Mouse (Mus musculus): Measurements from ENCODE around the gene Cops3. TPM values are rescaled to one million over a fixed set of nuclear protein-coding genes. Genes with fewer than 3 reads are reported as not detected.
A peak's percentile ranks its signal among the peaks of the same experiment; 100 is the strongest.
"Not testable (repeated sequence)": the region's sequence is repeated elsewhere in the genome, so short reads cannot be mapped to it uniquely, and the experiment has no call there.

Cops3 gene
- polyA plus RNA-seq, 1 experiment from 2014 or later, result 210 TPM

DNA sequence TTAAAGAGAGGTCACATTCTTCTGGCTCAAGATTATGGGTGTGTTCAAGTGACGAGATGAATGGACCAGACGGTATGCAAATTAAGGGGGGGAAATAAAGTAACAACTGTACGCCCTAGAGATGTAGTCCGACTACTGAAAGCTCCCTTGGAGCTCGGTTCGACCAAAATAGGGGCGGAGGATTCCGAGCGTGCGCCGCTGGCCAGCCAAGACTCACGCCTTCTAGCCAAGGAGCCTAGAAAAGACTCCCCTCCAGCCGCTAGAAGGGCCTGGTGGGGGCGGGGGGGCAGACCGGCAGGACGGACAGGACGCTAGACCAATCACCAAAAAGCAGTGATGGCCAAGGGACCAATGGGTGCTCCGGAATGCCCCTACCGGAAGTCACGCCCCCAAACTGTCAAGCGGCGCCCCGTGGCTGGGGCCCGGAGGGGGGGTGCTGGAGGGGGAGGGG lies 605 bp downstream of the Cops3 start, which contains the start of gene Nt5m:
TSS of gene Nt5m (plus strand) at position 440 of the 451 bp plus-strand sequence.
- Histone ChIP-seq H3K4me1 (peaks cover 20% of the 10 kb centered on the region), H3K27me3 (ENCODE audit: insufficient read depth, poor library complexity, severe bottlenecking) (no peaks in the 10 kb centered on the region), H3K36me3 (peaks cover 31% of the 10 kb centered on the region), H3K4me3 (peak within 1 kb of the TSS; percentile 98), H3K27ac (peak within 1 kb of the TSS; percentile 99), H3K9me3 (no peaks in the 10 kb centered on the region)
- 0% methylated on average over 24 of the region's 24 CpGs for WGBS
- DNase-seq (ENCODE audit: low spot score), result peak; percentile 97

DNA sequence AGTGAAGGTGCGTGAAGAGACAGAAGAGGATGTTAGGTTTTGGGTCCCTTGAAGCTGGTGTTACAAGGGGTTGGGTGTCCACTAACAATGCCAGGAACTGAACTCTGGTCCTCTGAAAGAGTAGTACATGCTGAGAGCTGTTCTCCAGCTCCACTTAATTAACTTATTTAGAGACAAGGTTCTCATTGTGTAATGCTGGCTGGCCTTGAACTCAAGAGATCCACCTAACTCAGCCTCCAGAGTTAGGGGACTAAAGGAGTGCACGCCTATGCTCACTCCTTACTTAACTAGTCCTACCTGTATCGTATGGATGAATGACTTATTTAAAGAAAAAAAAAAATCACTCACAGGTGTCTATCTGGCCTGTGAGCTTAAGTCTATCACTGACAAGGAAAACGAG lies 1.2 kb downstream of the Cops3 start:
- H3K4me1 ChIP-seq, result peaks cover 20% of the 10 kb centered on the region
- no peaks in the 10 kb centered on the region for H3K27me3 ChIP-seq (ENCODE audit: insufficient read depth, poor library complexity, severe bottlenecking)
- DNase-seq (ENCODE audit: low spot score), result no peak
- WGBS, result 65% methylated on average over 4 of the region's 4 CpGs
- peak overlapping the region; percentile 98 for H3K4me3 ChIP-seq
- no peak overlapping the region; the same call in 1 of the 2 replicates for H3K27ac ChIP-seq
- no peaks in the 10 kb centered on the region for H3K9me3 ChIP-seq
- peaks cover 37% of the 10 kb centered on the region for H3K36me3 ChIP-seq

DNA sequence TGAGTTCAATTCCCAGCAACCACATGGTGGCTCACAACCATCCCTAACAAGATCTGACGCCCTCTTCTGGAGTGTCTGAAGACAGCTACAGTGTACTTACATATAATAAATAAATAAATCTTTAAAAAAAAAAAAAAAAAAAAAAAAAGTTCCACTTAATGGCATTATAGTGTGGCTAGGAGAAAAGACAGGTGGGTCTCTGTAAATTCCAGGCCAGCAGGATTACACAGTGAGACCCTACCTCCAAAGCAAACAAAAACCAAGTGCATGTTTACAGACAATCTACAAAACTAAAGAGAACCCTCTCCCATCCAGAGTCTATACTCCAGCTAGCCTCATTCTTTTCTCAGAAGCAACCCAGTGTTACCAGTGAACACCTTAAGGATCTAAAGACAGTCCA lies 1.8 kb downstream of the Cops3 start:
- peaks cover 43% of the 10 kb centered on the region for H3K36me3 ChIP-seq

DNA sequence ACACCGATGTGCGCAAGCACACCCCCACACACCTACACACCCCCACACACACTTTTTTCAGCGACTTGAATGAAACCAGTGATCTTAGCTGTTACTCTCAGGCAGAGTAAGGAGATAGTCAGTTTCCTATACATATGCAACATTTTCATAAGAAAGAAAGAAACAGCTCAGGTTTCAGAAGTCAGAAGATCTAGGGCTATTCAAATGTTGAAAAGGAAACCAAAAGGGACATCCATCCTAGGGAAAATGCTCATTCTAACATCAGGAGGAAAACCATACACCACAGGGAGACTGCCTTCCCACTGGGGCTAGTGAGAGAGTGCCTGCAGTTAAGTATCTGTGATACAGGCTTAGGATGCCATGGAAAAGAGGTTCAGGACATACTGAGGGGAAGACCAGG lies 18.0 kb downstream of the Cops3 start:
- DNase-seq (ENCODE audit: low spot score), result no peak
- Histone ChIP-seq H3K27me3 (ENCODE audit: insufficient read depth, poor library complexity, severe bottlenecking) (no peaks in the 10 kb centered on the region), H3K4me1 (no peaks in the 10 kb centered on the region), H3K36me3 (peaks cover 100% of the 10 kb centered on the region), H3K9me3 (no peaks in the 10 kb centered on the region), H3K4me3 (no peak overlapping the region), H3K27ac (no peak overlapping the region)
- WGBS, result 83% methylated on average over 3 of the region's 3 CpGs

More for the DNA sequence above, 1.8 kb downstream of the Cops3 start:
- H3K27ac ChIP-seq; H3K9me3 ChIP-seq; DNase-seq (ENCODE audit: low spot score); H3K27me3 ChIP-seq (ENCODE audit: insufficient read depth, poor library complexity, severe bottlenecking); H3K4me3 ChIP-seq: not testable (repeated sequence)
- no CpG with 5 or more reads among the region's 1 CpGs for WGBS
- H3K4me1 ChIP-seq, result peaks cover 20% of the 10 kb centered on the region

DNA sequence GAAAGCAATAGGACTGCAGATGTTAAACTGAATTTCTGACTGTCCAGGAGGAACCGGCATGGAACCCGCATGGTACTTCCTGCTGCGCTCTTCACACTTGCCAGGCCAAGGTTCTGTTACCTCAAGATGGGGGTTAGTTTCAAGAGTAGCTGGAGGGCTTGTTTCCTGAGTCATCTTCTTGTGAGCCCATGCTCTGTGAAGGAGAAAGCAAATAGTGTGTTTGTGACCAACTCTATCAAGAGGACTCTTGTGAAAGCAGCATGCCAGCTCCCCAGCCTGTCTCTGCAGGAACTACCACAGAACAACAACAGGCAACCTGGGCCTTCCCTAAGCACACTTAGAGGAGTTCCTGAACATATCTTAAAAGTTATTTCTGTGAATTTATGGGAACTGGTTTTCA lies 21.7 kb downstream of the Cops3 start:
- peaks cover 79% of the 10 kb centered on the region for H3K36me3 ChIP-seq
- DNase-seq (ENCODE audit: low spot score), result no peak
- no peaks in the 10 kb centered on the region for H3K9me3 ChIP-seq
- no peaks in the 10 kb centered on the region for H3K4me1 ChIP-seq
- no peak overlapping the region for H3K4me3 ChIP-seq
- no peak overlapping the region for H3K27ac ChIP-seq
- H3K27me3 ChIP-seq (ENCODE audit: insufficient read depth, poor library complexity, severe bottlenecking), result no peaks in the 10 kb centered on the region
- 98% methylated on average over 3 of the region's 3 CpGs for WGBS

DNA sequence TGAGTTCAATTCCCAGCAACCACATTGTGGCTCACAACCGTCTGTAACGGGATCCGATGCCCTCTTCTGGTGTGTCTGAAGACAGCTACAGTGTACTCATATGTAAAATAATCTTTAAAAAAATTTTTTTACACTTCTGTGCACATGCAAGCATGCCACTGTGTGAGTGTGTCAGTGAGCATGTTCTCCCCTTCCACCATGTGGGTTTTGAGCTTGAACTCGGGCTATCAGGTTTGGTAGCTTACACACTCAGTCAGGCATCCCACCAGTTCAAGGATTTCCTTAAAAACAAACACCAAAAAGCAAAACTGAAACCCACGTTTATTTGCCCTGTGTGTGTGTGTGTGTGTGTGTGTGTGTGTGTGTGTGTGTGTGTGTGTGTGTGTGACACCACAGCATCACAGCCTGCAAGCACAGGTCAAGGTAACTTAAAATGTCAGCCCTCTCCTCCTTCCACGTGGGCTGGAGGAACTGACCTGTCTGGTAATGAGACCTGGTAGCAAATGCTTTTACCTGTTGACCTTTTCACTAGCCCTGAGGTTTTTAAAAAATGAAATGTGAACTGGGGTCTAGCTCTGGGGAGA lies 24.1 kb downstream of the Cops3 start:
- DNase-seq (ENCODE audit: low spot score), result no peak
- H3K27me3 ChIP-seq (ENCODE audit: insufficient read depth, poor library complexity, severe bottlenecking), result no peaks in the 10 kb centered on the region
- WGBS, result 86% methylated on average over 6 of the region's 6 CpGs
- no peaks in the 10 kb centered on the region for H3K9me3 ChIP-seq
- no peak overlapping the region for H3K4me3 ChIP-seq
- no peak overlapping the region for H3K27ac ChIP-seq
- H3K36me3 ChIP-seq, result peaks cover 55% of the 10 kb centered on the region
- H3K4me1 ChIP-seq, result peaks cover 6% of the 10 kb centered on the region; the same call in 1 of the 2 replicates

DNA sequence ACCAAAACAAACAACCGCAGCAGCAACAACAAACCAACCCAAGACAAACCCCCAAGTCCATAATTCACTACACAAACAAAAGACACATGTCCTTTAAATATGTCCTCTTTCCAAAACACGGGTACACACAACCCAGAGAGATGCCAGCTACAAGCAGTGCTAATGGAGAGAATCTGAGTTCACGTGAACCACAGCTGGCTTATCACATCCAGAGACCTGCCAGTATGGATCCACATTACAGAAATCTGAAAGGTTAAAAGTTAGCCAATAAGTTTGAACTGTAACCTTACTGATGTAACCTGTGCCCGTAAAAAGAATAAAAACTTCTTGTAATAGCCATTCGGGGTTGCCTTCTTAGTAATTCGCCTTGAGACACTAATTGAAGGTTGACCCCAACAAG lies 24.7 kb downstream of the Cops3 start:
- Histone ChIP-seq H3K36me3 (peaks cover 49% of the 10 kb centered on the region), H3K27ac (no peak overlapping the region), H3K4me1 (peaks cover 6% of the 10 kb centered on the region; the same call in 1 of the 2 replicates), H3K9me3 (no peaks in the 10 kb centered on the region), H3K4me3 (no peak overlapping the region), H3K27me3 (ENCODE audit: insufficient read depth, poor library complexity, severe bottlenecking) (no peaks in the 10 kb centered on the region)
- no peak for DNase-seq (ENCODE audit: low spot score)
- 90% methylated on average over 6 of the region's 6 CpGs for WGBS

DNA sequence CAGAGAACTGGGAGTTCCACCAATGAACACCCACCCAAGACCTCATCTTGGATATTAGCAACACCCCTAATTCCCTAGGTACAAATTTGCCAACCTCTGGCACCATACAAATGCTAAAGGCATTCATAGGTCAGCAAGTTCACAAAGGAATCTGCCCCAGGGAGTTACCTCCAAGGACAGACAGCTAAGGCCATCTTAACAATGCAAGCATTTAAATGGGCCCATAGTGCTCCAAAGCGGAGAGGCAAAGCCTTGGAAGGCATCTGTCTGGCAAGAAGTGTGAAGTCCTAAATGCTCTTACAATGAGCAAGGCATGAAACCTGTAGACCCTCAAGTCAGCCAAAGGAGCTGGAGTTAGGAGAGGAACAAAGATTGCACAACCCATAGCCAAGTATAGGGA lies 25.3 kb downstream of the Cops3 start:
- Histone ChIP-seq H3K4me3 (no peak overlapping the region), H3K4me1 (peaks cover 6% of the 10 kb centered on the region; the same call in 1 of the 2 replicates), H3K27ac (no peak overlapping the region), H3K36me3 (peaks cover 43% of the 10 kb centered on the region), H3K27me3 (ENCODE audit: insufficient read depth, poor library complexity, severe bottlenecking) (no peaks in the 10 kb centered on the region), H3K9me3 (no peaks in the 10 kb centered on the region)
- DNase-seq (ENCODE audit: low spot score), result no peak
- WGBS, result 83% methylated on average over 1 of the region's 1 CpGs

DNA sequence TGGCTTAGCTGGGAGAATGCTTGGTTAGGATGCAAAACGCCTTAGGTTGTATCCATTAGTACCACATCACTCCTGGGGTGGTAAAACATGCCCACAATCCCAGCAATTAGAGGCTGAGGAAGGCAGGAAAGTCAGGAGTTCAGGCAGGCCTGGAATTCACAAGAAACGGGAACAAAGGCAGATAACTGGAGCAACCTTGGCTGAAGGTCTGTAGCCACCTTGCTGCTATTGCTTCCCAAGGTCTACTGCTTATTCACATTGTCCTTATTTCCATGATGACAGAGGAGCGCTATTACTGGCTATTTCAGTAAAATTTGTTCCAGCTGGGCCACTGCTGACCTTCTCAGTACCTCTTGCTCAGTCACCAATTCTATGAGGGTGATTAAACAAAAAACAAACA lies 26.4 kb downstream of the Cops3 start:
- no peak for DNase-seq (ENCODE audit: low spot score)
- 60% methylated on average over 3 of the region's 3 CpGs for WGBS
- Histone ChIP-seq H3K36me3 (peaks cover 32% of the 10 kb centered on the region), H3K9me3 (no peaks in the 10 kb centered on the region), H3K27me3 (ENCODE audit: insufficient read depth, poor library complexity, severe bottlenecking) (no peaks in the 10 kb centered on the region), H3K4me1 (peaks cover 17% of the 10 kb centered on the region), H3K27ac (no peak overlapping the region), H3K4me3 (no peak overlapping the region)

DNA sequence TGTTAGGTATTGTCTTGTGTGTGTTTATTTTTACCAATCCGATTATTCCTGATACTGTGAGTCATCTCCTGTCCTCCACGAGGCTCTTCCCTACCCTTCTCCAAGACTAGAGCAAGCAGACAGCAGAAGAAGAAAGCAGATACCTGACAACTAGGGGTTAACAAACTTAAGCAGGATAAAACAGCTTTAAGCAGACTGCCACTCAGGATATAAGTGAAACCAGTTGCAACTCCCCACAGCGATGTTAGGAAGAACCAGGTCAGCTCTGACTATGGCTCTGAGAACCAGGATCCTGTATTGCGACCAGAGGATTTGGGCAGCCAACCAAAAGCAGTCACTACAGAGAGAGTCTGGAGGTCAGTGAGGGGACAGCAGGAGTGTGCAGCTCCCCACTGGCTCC lies 28.4 kb downstream of the Cops3 start:
- Histone ChIP-seq H3K36me3 (peaks cover 27% of the 10 kb centered on the region), H3K27ac (no peak overlapping the region), H3K9me3 (no peaks in the 10 kb centered on the region), H3K4me3 (0 out of 2 replicates have a peak overlapping the region, but pooled peaks have one; percentile 12), H3K27me3 (ENCODE audit: insufficient read depth, poor library complexity, severe bottlenecking) (no peaks in the 10 kb centered on the region), H3K4me1 (peaks cover 18% of the 10 kb centered on the region)
- DNase-seq (ENCODE audit: low spot score), result no peak
- 65% methylated on average over 4 of the region's 4 CpGs for WGBS

DNA sequence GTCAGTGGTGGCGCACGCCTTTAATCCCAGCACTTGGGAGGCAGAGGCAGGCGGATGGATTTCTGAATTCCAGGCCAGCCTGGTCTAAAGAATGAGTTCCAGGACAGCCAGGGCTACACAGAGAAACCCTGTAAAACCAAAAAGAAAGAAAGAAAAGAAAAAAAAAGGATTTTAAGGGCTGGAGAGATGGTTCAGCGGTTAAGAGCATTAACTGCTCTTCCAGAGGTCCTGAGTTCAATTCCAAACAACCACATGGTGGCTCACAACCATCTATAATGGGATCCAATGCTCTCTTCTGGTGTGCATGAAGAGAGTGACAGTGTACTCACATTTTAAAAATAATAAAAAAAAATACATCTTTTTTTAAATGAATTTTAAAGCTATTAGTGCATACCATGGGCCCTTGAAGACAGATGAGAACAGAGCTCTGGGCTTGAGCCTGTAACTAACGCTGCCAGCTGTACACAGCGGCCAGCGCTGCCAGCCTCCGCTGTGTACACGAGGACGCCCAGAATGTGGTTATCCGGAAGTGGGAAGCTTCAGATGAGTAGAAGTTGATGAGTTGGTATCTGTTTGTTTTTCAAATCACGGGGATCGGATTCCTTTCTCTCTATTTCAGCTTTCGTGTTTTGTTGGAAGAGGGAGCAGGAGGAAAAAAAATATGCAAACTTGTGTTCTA lies 29.0 kb downstream of the Cops3 start:
- H3K4me3 ChIP-seq, result peak overlapping the region; percentile 92
- no peaks in the 10 kb centered on the region for H3K9me3 ChIP-seq
- H3K27ac ChIP-seq, result peak overlapping the region; percentile 100
- H3K36me3 ChIP-seq, result peaks cover 27% of the 10 kb centered on the region
- no peak for DNase-seq (ENCODE audit: low spot score)
- 61% methylated on average over 14 of the region's 14 CpGs for WGBS
- H3K27me3 ChIP-seq (ENCODE audit: insufficient read depth, poor library complexity, severe bottlenecking), result no peaks in the 10 kb centered on the region
- peaks cover 18% of the 10 kb centered on the region for H3K4me1 ChIP-seq

DNA sequence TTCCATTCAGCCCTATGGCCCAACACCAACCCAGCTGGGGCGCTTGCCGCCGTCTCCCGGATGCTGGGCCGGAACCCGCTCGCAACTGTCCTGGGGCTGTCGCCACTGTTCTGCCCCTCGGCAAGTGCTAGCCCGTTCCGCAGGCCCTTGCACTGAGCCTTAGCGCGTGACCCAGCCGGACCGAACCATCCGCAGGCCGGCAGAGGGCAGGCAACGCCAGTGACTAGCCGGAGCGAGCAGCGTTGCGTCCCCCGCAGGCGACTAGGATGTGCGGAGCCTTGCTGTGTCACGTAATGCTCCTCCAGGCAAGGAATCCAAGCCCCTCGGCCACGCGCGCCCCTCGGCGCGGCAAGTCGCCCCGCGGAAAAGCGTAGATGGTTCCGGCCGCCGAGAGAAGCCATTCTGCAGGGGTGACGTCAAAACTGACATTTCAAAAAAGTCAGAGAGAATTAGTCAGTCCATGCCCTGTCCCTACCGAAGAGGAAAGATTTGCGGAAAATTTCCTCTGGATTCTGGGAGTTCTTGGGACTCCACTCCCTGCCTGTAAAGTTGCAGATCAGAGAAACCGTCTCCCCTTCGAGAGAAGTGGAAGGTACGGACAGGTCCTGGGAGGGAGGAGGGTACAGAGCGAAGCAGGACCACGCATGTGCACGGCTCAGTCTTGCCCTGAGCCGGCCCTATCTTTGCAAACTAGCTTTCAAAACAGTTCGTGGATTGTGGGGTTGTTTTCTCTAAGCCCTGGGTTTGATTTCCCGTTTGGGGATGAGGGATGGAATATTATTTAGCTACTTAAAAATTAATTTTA lies 29.8 kb downstream of the Cops3 start, which contains the start of gene Flcn:
TSS of gene Flcn (minus strand) at position 347 of the 805 bp plus-strand sequence.
- Histone ChIP-seq H3K4me1 (peaks cover 18% of the 10 kb centered on the region), H3K4me3 (peak within 1 kb of the TSS; percentile 92), H3K9me3 (no peaks in the 10 kb centered on the region), H3K27me3 (ENCODE audit: insufficient read depth, poor library complexity, severe bottlenecking) (no peaks in the 10 kb centered on the region), H3K36me3 (peaks cover 32% of the 10 kb centered on the region), H3K27ac (peak within 1 kb of the TSS; percentile 100)
- DNase-seq (ENCODE audit: low spot score), result peak; percentile 92
- under 1% methylated on average over 52 of the region's 52 CpGs for WGBS
